Mouse (Mus musculus): Measurements from ENCODE around the gene Gjd2.
A peak's percentile ranks its signal among the peaks of the same experiment; 100 is the strongest.

The Gjd2 gene

GRCm38 (mm10) chr2:114013846-114014245, 427 bp upstream of the Gjd2 start:
- no peak for DNase-seq (ENCODE audit: low read depth, low spot score)

GRCm38 (mm10) chr2:114012749-114013211, 639 bp downstream of the Gjd2 start:
- no peak for DNase-seq (ENCODE audit: low read depth, low spot score)

- DNase-seq (ENCODE audit: low read depth, low spot score), result peak; percentile 10
Observed at GRCm38 (mm10) chr2:114011838-114012237, 1.6 kb downstream of the Gjd2 start.

- no peak for DNase-seq (ENCODE audit: low read depth, low spot score)
Observed at GRCm38 (mm10) chr2:114008321-114008720, 5.1 kb downstream of the Gjd2 start.

GRCm38 (mm10) chr2:113997484-113997883, 15.9 kb downstream of the Gjd2 start:
- DNase-seq (ENCODE audit: low read depth, low spot score), result no peak

GRCm38 (mm10) chr2:113996930-113997329, 16.5 kb downstream of the Gjd2 start:
- DNase-seq (ENCODE audit: low read depth, low spot score), result no peak

GRCm38 (mm10) chr2:113984890-113985289, 28.5 kb downstream of the Gjd2 start:
- DNase-seq (ENCODE audit: low read depth, low spot score), result no peak

- no peak for DNase-seq (ENCODE audit: low read depth, low spot score)
Observed at GRCm38 (mm10) chr2:113980664-113981063, 32.8 kb downstream of the Gjd2 start.

- DNase-seq (ENCODE audit: low read depth, low spot score), result no peak
Observed at GRCm38 (mm10) chr2:113978151-113978771, 35.2 kb downstream of the Gjd2 start.

- no peak for DNase-seq (ENCODE audit: low read depth, low spot score)
Observed at GRCm38 (mm10) chr2:113973950-113974349, 39.5 kb downstream of the Gjd2 start.

GRCm38 (mm10) chr2:113966421-113966820, 47.0 kb downstream of the Gjd2 start:
- DNase-seq (ENCODE audit: low read depth, low spot score), result peak; percentile 10

All from CD4-positive, CD25-positive, alpha-beta regulatory T cell, adult 2 months (primary cell).